Mouse (Mus musculus) right cerebral cortex, postnatal 14 days (tissue): ENCODE measurements around the gene Hic1.
"Not testable (repeated sequence)": the region's sequence is repeated elsewhere in the genome, so short reads cannot be mapped to it uniquely, and the experiment has no call there.

Source experiments
- DNase-seq: peaks from one replicate; pipeline ENCODE4 v3.0.0; 2022

Hic1 gene

GRCm38 (mm10) chr11:75192336-75193214 is 23.3 kb upstream of the Hic1 start:
- DNase-seq = peak; percentile 78

DNA sequence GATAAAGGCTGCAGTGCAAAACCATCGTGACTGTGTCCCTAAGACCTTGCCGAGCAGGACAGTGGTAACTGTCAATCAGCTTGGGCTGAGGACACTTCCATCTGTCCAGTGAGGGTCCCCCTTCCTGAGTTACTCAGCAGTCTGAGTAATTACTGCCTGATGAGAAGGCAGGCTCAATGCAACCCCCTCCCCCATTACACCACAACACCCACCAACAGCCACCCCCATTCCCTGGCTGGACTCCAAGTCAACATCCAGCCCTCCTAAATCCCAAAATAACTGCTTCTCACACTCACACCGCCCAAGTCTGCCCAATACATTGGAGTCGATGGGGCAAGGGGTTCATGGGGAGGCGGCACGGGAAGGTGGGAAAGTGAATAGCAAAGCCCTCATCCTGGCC is 22.5 kb upstream of the Hic1 start:
- DNase-seq = no peak

- no peak for DNase-seq
These were observed 21.7 kb upstream of the Hic1 start, which contains the start of gene Dph1 for GRCm38 (mm10) chr11:75190905-75191441. Gene Dph1, minus strand, starts transcription at chr11:75191241.

- peak; percentile 81 for DNase-seq
These were observed 21.0 kb upstream of the Hic1 start for GRCm38 (mm10) chr11:75190371-75190724.

DNA sequence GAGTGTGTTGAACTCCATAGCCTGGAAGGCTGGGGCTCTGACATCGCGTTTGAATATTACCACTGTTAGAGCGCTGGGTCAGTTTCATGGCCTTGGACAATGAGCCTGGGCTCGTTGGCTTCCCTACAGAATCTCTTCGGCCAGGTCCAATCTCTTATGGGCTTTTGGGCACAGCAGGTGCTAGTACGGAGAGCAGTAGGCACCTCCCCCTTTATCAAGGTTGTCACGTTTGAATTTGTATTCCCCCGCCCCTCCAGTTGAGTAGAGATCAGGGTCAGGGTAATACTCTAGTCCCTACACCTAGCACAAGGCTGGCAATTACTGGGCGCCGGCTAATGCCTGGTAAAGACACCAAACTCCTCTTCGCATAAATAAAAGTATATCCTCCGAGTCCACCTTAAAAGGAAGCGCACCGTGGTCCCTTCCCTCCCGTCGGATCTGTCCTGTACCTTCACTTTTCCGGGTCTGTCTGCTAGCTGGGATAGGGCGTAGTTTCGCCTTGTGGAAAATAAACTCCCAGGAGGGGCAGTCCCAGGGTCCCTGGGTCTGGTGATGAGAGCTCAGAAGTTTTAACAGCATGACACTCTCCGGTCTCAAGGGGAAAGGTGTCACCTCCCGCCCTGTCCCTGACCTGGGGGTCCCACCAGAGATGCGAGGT is 20.5 kb upstream of the Hic1 start:
- no peak for DNase-seq

DNA sequence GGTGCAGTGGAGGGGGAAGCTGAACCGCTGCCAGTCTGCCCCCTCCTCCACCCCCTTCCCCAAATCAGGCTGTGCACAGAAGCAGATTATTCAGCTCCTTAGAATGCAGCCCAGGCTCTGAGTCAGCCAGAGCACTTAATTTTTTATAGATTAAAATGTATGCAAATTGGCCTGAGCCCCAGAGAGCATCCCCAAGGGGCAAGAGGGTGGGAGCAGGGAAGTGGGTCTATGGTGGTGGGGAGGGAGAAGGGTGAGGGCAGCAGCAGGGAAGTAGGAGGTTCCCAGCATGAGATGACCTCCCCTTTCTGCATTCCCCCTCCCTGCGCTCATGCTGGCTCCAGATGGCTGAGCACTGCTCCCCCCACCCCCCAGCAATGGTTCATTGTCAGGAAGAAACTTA is 15.7 kb upstream of the Hic1 start:
- DNase-seq = no peak

- DNase-seq = no peak
These were observed 15.3 kb upstream of the Hic1 start for GRCm38 (mm10) chr11:75184573-75184972.

- DNase-seq = no peak
These were observed 14.7 kb upstream of the Hic1 start for GRCm38 (mm10) chr11:75183917-75184570.

DNA sequence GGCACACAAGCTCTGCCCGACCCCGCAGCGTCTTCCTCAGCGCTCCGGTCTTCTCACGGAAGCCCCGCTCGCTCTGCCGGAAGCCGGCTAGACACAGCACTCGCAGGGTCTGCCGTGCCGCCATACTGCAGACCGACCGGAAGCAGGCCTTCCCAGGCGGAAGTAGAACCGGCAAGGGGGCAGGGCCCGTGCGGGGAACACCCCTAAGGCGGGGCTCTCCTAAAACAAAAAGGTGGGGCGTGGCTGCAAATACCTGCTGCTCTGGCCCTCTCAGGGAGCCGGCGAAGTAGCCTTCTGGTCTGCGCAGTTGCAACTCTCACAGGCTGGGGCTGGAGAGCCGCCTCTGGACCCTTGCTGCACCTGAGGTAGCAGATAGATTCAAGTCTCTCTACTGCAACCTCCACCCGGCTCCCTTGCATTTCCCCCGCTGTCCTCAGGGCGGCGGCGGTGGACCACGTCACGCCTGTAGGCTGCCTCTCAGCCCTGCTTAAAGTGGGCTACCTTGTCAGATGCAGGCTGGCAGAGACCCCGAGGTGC is 9.4 kb upstream of the Hic1 start, which contains the start of gene Ovca2:
Ovca2 (minus strand) TSS at position 164 of the 537 bp plus-strand sequence.
- peak; percentile 90 for DNase-seq

- DNase-seq = no peak
These were observed 8.7 kb upstream of the Hic1 start for GRCm38 (mm10) chr11:75178011-75178410.

- not testable (repeated sequence) for DNase-seq
These were observed 5.3 kb upstream of the Hic1 start for GRCm38 (mm10) chr11:75174574-75174973.

GRCm38 (mm10) chr11:75173799-75174165 is 4.5 kb upstream of the Hic1 start:
- DNase-seq = no peak

DNA sequence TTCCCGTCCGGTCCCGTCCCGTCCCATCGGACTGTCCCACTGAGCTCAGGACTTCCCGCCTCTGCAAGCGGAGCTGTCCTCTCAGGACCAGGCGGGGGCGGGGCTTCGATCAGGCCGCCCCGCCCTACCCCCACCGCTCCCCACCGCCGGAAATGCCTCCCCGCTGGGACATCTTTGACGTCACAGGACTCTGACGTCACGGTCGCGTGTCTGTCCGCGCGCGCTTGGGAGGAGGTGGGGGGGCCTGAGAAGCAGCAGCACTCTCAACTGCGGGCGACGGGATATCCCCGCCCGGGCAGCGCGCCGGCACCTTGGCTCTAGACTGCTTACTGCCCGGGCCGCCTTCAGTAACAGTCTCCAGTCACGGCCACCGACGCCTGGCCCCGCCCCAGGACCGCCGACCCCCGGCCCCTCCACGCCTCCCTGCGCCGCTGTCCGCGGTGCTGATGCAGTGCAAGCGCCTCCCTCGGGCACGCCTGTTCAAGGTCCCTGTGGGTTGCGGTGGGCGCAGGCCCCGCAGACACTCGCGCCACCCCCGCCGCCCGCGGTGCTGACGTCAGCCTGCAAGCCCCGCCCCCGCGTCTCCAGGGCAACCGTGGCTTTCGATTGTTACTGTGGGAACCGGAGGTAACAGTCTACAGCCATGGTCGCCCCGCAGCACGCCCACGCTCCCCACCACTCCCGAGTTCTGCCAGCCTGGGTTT is 3.9 kb upstream of the Hic1 start:
- DNase-seq = peak; percentile 96

- peak; percentile 77 for DNase-seq
These were observed 3.1 kb upstream of the Hic1 start for GRCm38 (mm10) chr11:75172151-75173094.

GRCm38 (mm10) chr11:75171186-75171865 is 2.0 kb upstream of the Hic1 start:
- DNase-seq = no peak

DNA sequence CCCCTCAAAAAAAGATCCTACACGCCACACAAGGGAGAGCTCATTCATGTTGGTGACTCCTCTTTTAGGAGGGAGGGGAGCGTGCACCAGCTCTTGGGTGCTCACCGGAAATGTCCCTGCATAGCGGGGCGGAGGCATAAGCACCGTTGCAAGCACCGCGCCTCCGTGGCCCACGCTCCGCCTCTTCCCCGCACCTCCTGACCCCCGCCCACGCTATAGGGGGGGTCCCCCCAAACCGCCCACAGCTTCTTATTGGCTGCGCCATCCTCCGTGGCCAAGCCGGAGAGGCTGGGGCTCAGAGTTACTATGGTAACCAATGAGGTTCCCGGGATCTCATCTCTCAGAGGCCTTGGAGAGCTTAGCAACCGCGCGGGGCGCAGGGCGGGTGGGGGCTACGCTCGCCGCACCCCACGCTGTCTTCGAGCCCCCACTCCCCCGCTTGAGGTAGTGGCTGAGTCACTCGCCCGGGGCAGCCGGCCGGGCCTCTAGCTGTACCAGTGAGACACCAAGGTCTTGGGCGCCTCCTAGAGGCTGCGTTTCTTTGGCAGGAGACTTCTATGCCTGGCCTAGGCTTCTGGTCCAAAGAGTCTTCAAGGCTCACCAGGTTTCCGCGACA is 925 bp upstream of the Hic1 start:
- DNase-seq = peak; percentile 93

DNA sequence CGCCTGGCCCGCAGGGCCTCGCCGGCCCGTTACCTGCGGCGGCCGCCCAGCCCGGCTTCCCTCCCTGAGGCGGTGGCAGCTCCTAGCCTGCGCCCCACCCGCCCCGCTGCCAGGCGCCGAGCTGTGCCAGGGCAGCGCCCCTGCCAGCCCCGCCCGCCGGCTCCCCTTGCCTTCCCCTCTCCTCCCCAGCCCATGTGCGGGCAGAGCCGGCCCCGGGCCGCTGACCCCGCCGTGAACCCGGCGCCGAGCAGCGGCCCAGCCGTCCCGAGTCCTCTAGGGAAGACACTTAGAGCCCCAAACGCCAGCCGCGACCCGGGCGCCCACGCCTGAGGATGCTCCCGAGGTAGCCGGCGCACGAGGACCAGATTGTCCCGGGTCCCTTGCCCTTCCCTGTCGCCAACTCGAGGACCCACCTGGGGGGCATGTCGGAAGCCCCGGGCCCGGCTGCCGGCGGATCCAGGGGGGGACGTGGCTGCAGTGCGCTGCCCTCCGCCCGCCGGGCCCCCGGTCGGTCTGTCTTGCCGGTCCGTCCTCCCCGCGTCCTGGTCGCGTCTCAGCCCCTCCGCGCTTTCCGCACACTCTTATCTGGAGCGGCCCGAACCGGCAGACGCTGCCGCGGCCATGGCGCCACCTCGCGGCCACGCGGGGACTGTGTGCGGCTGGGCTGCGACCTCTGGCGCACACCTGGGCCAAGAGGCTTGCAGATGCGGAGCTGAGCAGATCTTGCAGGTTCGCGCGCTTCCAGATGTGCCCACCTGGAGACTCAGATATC is 543 bp downstream of the Hic1 start:
- DNase-seq = peak; percentile 80

GRCm38 (mm10) chr11:75167643-75168589 is 1.4 kb downstream of the Hic1 start:
- no peak for DNase-seq
